Mouse (Mus musculus): Measurements from ENCODE around the gene Jmjd6. TPM values are rescaled to one million over a fixed set of nuclear protein-coding genes. Genes with fewer than 3 reads are reported as not detected.
"Not testable (repeated sequence)": the region's sequence is repeated elsewhere in the genome, so short reads cannot be mapped to it uniquely, and the experiment has no call there.

Jmjd6 gene
- total RNA-seq, 2 experiments from 2014 or later = 28.4 to 29.1 TPM

- intact Hi-C loops (cut with DNase I) = no loop called here
- peak; percentile 61 to 65 for DNase-seq (ENCODE audit: low spot score in 2 of 2)
Observed at GRCm38 (mm10) chr11:116827534-116828165, 15.6 kb downstream of the Jmjd6 start, which contains the start of gene Mxra7. Gene Mxra7, minus strand, starts transcription at chr11:116828046.

- intact Hi-C loops (cut with DNase I) = no loop called here
- DNase-seq (ENCODE audit: low spot score in 2 of 2) = no peak
Observed at GRCm38 (mm10) chr11:116826550-116827504, 16.4 kb downstream of the Jmjd6 start.

GRCm38 (mm10) chr11:116825230-116825629, 18.0 kb downstream of the Jmjd6 start:
- DNase-seq (ENCODE audit: low spot score in 2 of 2) = no peak
- intact Hi-C loops (cut with DNase I) = no loop called here

GRCm38 (mm10) chr11:116823885-116824284, 19.4 kb downstream of the Jmjd6 start:
- peak in 1 of 2 experiments; percentile 43 for DNase-seq (ENCODE audit: low spot score in 2 of 2)
- intact Hi-C loops (cut with DNase I) = not testable (repeated sequence)

- intact Hi-C loops (cut with DNase I) = no loop called here
- DNase-seq (ENCODE audit: low spot score in 2 of 2) = no peak
Observed at GRCm38 (mm10) chr11:116823255-116823654, 20.0 kb downstream of the Jmjd6 start.

- DNase-seq (ENCODE audit: low spot score in 2 of 2) = peak; percentile 23 to 45
- intact Hi-C loops (cut with DNase I) = no loop called here
Observed at GRCm38 (mm10) chr11:116822626-116823025, 20.6 kb downstream of the Jmjd6 start.

- intact Hi-C loops (cut with DNase I) = no loop called here
- no peak for DNase-seq (ENCODE audit: low spot score in 2 of 2)
Observed at GRCm38 (mm10) chr11:116822215-116822614, 21.0 kb downstream of the Jmjd6 start.

- intact Hi-C loops (cut with DNase I) = no loop called here
- DNase-seq (ENCODE audit: low spot score in 2 of 2) = no peak
Observed at GRCm38 (mm10) chr11:116821057-116821940, 21.9 kb downstream of the Jmjd6 start.

- intact Hi-C loops (cut with DNase I) = no loop called here
- no peak for DNase-seq (ENCODE audit: low spot score in 2 of 2)
Observed at GRCm38 (mm10) chr11:116819932-116820593, 23.2 kb downstream of the Jmjd6 start.

- intact Hi-C loops (cut with DNase I) = no loop called here
Observed at GRCm38 (mm10) chr11:116818722-116819121, 24.5 kb downstream of the Jmjd6 start.

GRCm38 (mm10) chr11:116817567-116817966, 25.7 kb downstream of the Jmjd6 start:
- intact Hi-C loops (cut with DNase I) = no loop called here
- DNase-seq (ENCODE audit: low spot score in 2 of 2) = no peak

More at GRCm38 (mm10) chr11:116818722-116819121, 24.5 kb downstream of the Jmjd6 start:
- DNase-seq (ENCODE audit: low spot score in 2 of 2) = no peak

GRCm38 (mm10) chr11:116816769-116817168, 26.5 kb downstream of the Jmjd6 start:
- intact Hi-C loops (cut with DNase I) = no loop called here
- DNase-seq (ENCODE audit: low spot score in 2 of 2) = no peak

GRCm38 (mm10) chr11:116814884-116815415, 28.3 kb downstream of the Jmjd6 start:
- intact Hi-C loops (cut with DNase I) = no loop called here
- DNase-seq (ENCODE audit: low spot score in 2 of 2) = no peak

- intact Hi-C loops (cut with DNase I) = no loop called here
- no peak for DNase-seq (ENCODE audit: low spot score in 2 of 2)
Observed at GRCm38 (mm10) chr11:116814076-116814883, 29.0 kb downstream of the Jmjd6 start.

GRCm38 (mm10) chr11:116813610-116814009, 29.6 kb downstream of the Jmjd6 start:
- DNase-seq (ENCODE audit: low spot score in 2 of 2) = no peak
- intact Hi-C loops (cut with DNase I) = no loop called here

GRCm38 (mm10) chr11:116812793-116813529, 30.3 kb downstream of the Jmjd6 start:
- DNase-seq (ENCODE audit: low spot score in 2 of 2) = no peak
- intact Hi-C loops (cut with DNase I) = no loop called here
